Mouse (Mus musculus): ENCODE results near the gene Gm10073. TPM values are rescaled to one million over a fixed set of nuclear protein-coding genes. Genes with fewer than 3 reads are reported as not detected.
"Not testable (repeated sequence)": the region's sequence is repeated elsewhere in the genome, so short reads cannot be mapped to it uniquely, and the experiment has no call there.

The Gm10073 gene
- 103 and 135 TPM in 2 replicates for total RNA-seq (2021)
- long read RNA-seq, experiment 1, partial matches to known transcripts = 0 of 2 reads
- long read RNA-seq, experiment 1, other reads (novel, unspliced or antisense) = 0 of 2 reads
- long read RNA-seq, experiment 2, partial matches to known transcripts = 0 of 4 reads
- long read RNA-seq, experiment 2, other reads (novel, unspliced or antisense) = 0 of 4 reads

GRCm38 (mm10) chr8:106573168-106573567 lies at the start of gene Gm10073:
Gene Gm10073, minus strand, starts transcription at chr8:106573461.
- DNase-seq = not testable (repeated sequence)

- DNase-seq = no peak
These were observed 49.8 kb upstream of the Gm10073 start for GRCm38 (mm10) chr8:106623016-106623415.

- no peak for DNase-seq
These were observed 47.2 kb upstream of the Gm10073 start for GRCm38 (mm10) chr8:106620488-106620887.

- peak; percentile 69 for DNase-seq
These were observed 46.4 kb upstream of the Gm10073 start for GRCm38 (mm10) chr8:106619549-106620245.

- no peak for DNase-seq
These were observed 45.1 kb upstream of the Gm10073 start for GRCm38 (mm10) chr8:106618324-106618723.

GRCm38 (mm10) chr8:106617865-106618264 lies 44.6 kb upstream of the Gm10073 start:
- DNase-seq = no peak

- DNase-seq = no peak
These were observed 43.9 kb upstream of the Gm10073 start for GRCm38 (mm10) chr8:106617196-106617595.

- DNase-seq = no peak
These were observed 43.4 kb upstream of the Gm10073 start for GRCm38 (mm10) chr8:106616679-106617078.

- DNase-seq = no peak
These were observed 42.5 kb upstream of the Gm10073 start for GRCm38 (mm10) chr8:106615661-106616299.

GRCm38 (mm10) chr8:106614704-106615103 lies 41.4 kb upstream of the Gm10073 start:
- no peak for DNase-seq

- no peak for DNase-seq
These were observed 38.8 kb upstream of the Gm10073 start for GRCm38 (mm10) chr8:106612047-106612446.

GRCm38 (mm10) chr8:106610958-106611640 lies 37.8 kb upstream of the Gm10073 start:
- DNase-seq = no peak

- no peak for DNase-seq
These were observed 36.0 kb upstream of the Gm10073 start for GRCm38 (mm10) chr8:106609076-106609903.

GRCm38 (mm10) chr8:106608425-106608824 lies 35.2 kb upstream of the Gm10073 start:
- no peak for DNase-seq

GRCm38 (mm10) chr8:106607783-106608182 lies 34.5 kb upstream of the Gm10073 start:
- not testable (repeated sequence) for DNase-seq

- DNase-seq = no peak
These were observed 33.4 kb upstream of the Gm10073 start for GRCm38 (mm10) chr8:106606601-106607145.

- DNase-seq = no peak
These were observed 32.9 kb upstream of the Gm10073 start for GRCm38 (mm10) chr8:106606121-106606520.

- DNase-seq = no peak
These were observed 32.4 kb upstream of the Gm10073 start for GRCm38 (mm10) chr8:106605657-106606056.

GRCm38 (mm10) chr8:106603933-106604332 lies 30.7 kb upstream of the Gm10073 start:
- DNase-seq = no peak

- peak; percentile 35 for DNase-seq
These were observed 30.0 kb upstream of the Gm10073 start, which contains the start of gene Cdh1 for GRCm38 (mm10) chr8:106603131-106603819. Gene Cdh1, plus strand, starts transcription at chr8:106603351.

All from adrenal gland, postnatal 14 days (tissue).